Mouse (Mus musculus) intestine, embryonic 16.5 days (tissue): ENCODE data around the gene Magoh. TPM values are rescaled to one million over a fixed set of nuclear protein-coding genes. Genes with fewer than 3 reads are reported as not detected.

Experiments used
- ATAC-seq: fragments of 200-750 bp; cut with Nextera tagmentation; 2 replicates; pipeline ENCODE4 v1.8.0; 2017; ENCODE audit warnings: moderate TSS enrichment, moderate library complexity
- H3K27ac ChIP-seq: fragments of 300-500 bp; sonication (generic); 2 replicates; pipeline ENCODE4 v1.5.1; 2014; ENCODE audit warnings: mild to moderate bottlenecking, low read length
- H3K27me3 ChIP-seq: fragments of 300-500 bp; sonication (generic); replicated peaks from 2 replicates; pipeline ENCODE4 v1.6.1; 2014; ENCODE audit warnings: low read length, control low read depth, mixed read lengths; ENCODE audit not compliant: control insufficient read depth, insufficient read depth
- H3K36me3 ChIP-seq: fragments of 300-500 bp; sonication (generic); 2 replicates; pipeline ENCODE4 v1.6.1; 2014; ENCODE audit warnings: low read length, control low read depth; ENCODE audit not compliant: control insufficient read depth, insufficient read depth
- H3K4me1 ChIP-seq: fragments of 300-500 bp; sonication (generic); 2 replicates; pipeline ENCODE4 v1.6.1; 2014; ENCODE audit warnings: low read length, control low read depth, mixed read lengths; ENCODE audit not compliant: control insufficient read depth, insufficient read depth
- H3K4me2 ChIP-seq: fragments of 300-500 bp; sonication (generic); 2 replicates; pipeline ENCODE4 v1.6.1; 2014; ENCODE audit warnings: low read depth, low read length, control low read depth
- H3K4me3 ChIP-seq: fragments of 300-500 bp; sonication (generic); 2 replicates; pipeline ENCODE4 v1.5.1; 2014; ENCODE audit warnings: mild to moderate bottlenecking, low read length
- H3K9ac ChIP-seq: fragments of 300-500 bp; sonication (generic); 2 replicates; pipeline ENCODE4 v1.6.1; 2014; ENCODE audit warnings: low read depth, low read length
- H3K9me3 ChIP-seq: fragments of 300-500 bp; sonication (generic); 2 replicates; pipeline ENCODE4 v1.6.1; 2016; ENCODE audit warnings: low read length, control low read depth; ENCODE audit not compliant: control insufficient read depth
- WGBS: fragments of 180-500 bp; shearing (Covaris S2); extraction: QIAGEN DNeasy Blood & Tissue Kit; methylation state at CpG from one replicate; pipeline ENCODE4 v1.1.7; 2014; 5-methylcytosine and 5-hydroxymethylcytosine counted together
- polyA plus RNA-seq: library from polyadenylated mRNA; unstranded; fragments of >200 nt; fragmentation: Nextera tagmentation; extraction: Ambion mirVana; gene quantifications from 2 replicates; pipeline ENCODE4 v1.2.1, GENCODE M21; 2015

Magoh gene
- polyA plus RNA-seq, 1 experiment from 2014 or later, result 139 TPM

GRCm38 (mm10) chr4:107864866-107865265 is 14.7 kb upstream of the Magoh start:
- H3K9me3 ChIP-seq, result no peaks in the 10 kb centered on the region
- no peak overlapping the region for H3K27ac ChIP-seq
- no peak overlapping the region for H3K4me3 ChIP-seq
- no peak for ATAC-seq
- 84% methylated on average over 4 of the region's 4 CpGs for WGBS
- no peaks in the 10 kb centered on the region for H3K4me1 ChIP-seq
- H3K27me3 ChIP-seq, result no peaks in the 10 kb centered on the region
- H3K9ac ChIP-seq, result no peak overlapping the region
- no peaks in the 10 kb centered on the region for H3K36me3 ChIP-seq
- H3K4me2 ChIP-seq, result no peak overlapping the region

- Histone ChIP-seq H3K4me3 (no peak overlapping the region), H3K27ac (no peak overlapping the region), H3K9ac (no peak overlapping the region), H3K9me3 (no peaks in the 10 kb centered on the region), H3K4me2 (no peak overlapping the region), H3K36me3 (peaks cover 10% of the 10 kb centered on the region), H3K4me1 (peaks cover 7% of the 10 kb centered on the region), H3K27me3 (no peaks in the 10 kb centered on the region)
- ATAC-seq, result no peak
- 89% methylated on average over 1 of the region's 1 CpGs for WGBS
Measured at GRCm38 (mm10) chr4:107881631-107882030, 2.1 kb downstream of the Magoh start.

GRCm38 (mm10) chr4:107886371-107886770 is 6.8 kb downstream of the Magoh start:
- H3K4me3 ChIP-seq, result no peak overlapping the region
- WGBS, result 79% methylated on average over 7 of the region's 7 CpGs
- H3K4me2 ChIP-seq, result no peak overlapping the region
- H3K27ac ChIP-seq, result no peak overlapping the region
- H3K9ac ChIP-seq, result no peak overlapping the region
- no peaks in the 10 kb centered on the region for H3K9me3 ChIP-seq
- no peaks in the 10 kb centered on the region for H3K27me3 ChIP-seq
- ATAC-seq, result no peak
- H3K36me3 ChIP-seq, result peaks cover 10% of the 10 kb centered on the region
- peaks cover 9% of the 10 kb centered on the region for H3K4me1 ChIP-seq

- H3K4me1 ChIP-seq, result peaks cover 9% of the 10 kb centered on the region
- H3K4me2 ChIP-seq, result peak overlapping the region; percentile 87
- no peaks in the 10 kb centered on the region for H3K9me3 ChIP-seq
- 1% methylated on average over 12 of the region's 12 CpGs for WGBS
- H3K27me3 ChIP-seq, result no peaks in the 10 kb centered on the region
- ATAC-seq, result peak; percentile 36
- H3K27ac ChIP-seq, result peak overlapping the region; percentile 78
- peak overlapping the region; percentile 66 for H3K4me3 ChIP-seq
- H3K36me3 ChIP-seq, result peaks cover 7% of the 10 kb centered on the region; the same call in 1 of the 2 replicates
- peak overlapping the region; percentile 76 for H3K9ac ChIP-seq
Measured at GRCm38 (mm10) chr4:107889385-107889730, 9.8 kb downstream of the Magoh start.

GRCm38 (mm10) chr4:107889731-107890432 is 10.3 kb downstream of the Magoh start, which contains the start of gene 0610037L13Rik:
Gene 0610037L13Rik, plus strand, starts transcription at chr4:107889813.
- Histone ChIP-seq H3K4me1 (peaks cover 9% of the 10 kb centered on the region), H3K4me2 (peak within 1 kb of the TSS; percentile 87), H3K4me3 (peak within 1 kb of the TSS; percentile 66), H3K27me3 (no peaks in the 10 kb centered on the region), H3K27ac (peak within 1 kb of the TSS; percentile 78), H3K36me3 (peaks cover 4% of the 10 kb centered on the region; the same call in 1 of the 2 replicates), H3K9me3 (no peaks in the 10 kb centered on the region), H3K9ac (peak within 1 kb of the TSS; percentile 76)
- ATAC-seq, result peak; percentile 95
- under 1% methylated on average over 48 of the region's 48 CpGs for WGBS

GRCm38 (mm10) chr4:107892663-107893062 is 13.1 kb downstream of the Magoh start:
- no peak overlapping the region for H3K4me2 ChIP-seq
- no peaks in the 10 kb centered on the region for H3K9me3 ChIP-seq
- peaks cover 9% of the 10 kb centered on the region for H3K4me1 ChIP-seq
- no peak overlapping the region for H3K4me3 ChIP-seq
- WGBS, result 84% methylated on average over 2 of the region's 2 CpGs
- H3K27ac ChIP-seq, result no peak overlapping the region
- peaks cover 6% of the 10 kb centered on the region; the same call in 1 of the 2 replicates for H3K36me3 ChIP-seq
- ATAC-seq, result no peak
- H3K9ac ChIP-seq, result no peak overlapping the region
- no peaks in the 10 kb centered on the region for H3K27me3 ChIP-seq

GRCm38 (mm10) chr4:107899211-107899927 is 19.8 kb downstream of the Magoh start:
- Histone ChIP-seq H3K27ac (peak overlapping the region; percentile 3; the same call in 1 of the 2 replicates), H3K4me3 (no peak overlapping the region), H3K27me3 (no peaks in the 10 kb centered on the region), H3K9me3 (no peaks in the 10 kb centered on the region), H3K36me3 (peaks cover 6% of the 10 kb centered on the region; the same call in 1 of the 2 replicates), H3K4me2 (no peak overlapping the region), H3K4me1 (peaks cover 16% of the 10 kb centered on the region; the same call in 1 of the 2 replicates), H3K9ac (no peak overlapping the region)
- peak; percentile 80 for ATAC-seq
- 66% methylated on average over 5 of the region's 5 CpGs for WGBS

GRCm38 (mm10) chr4:107900206-107900605 is 20.7 kb downstream of the Magoh start:
- peaks cover 16% of the 10 kb centered on the region; the same call in 1 of the 2 replicates for H3K4me1 ChIP-seq
- peak overlapping the region; percentile 3; the same call in 1 of the 2 replicates for H3K27ac ChIP-seq
- H3K9me3 ChIP-seq, result no peaks in the 10 kb centered on the region
- 87% methylated on average over 3 of the region's 3 CpGs for WGBS
- no peak overlapping the region for H3K4me2 ChIP-seq
- no peaks in the 10 kb centered on the region for H3K27me3 ChIP-seq
- no peak overlapping the region for H3K4me3 ChIP-seq
- H3K9ac ChIP-seq, result no peak overlapping the region
- H3K36me3 ChIP-seq, result peaks cover 6% of the 10 kb centered on the region; the same call in 1 of the 2 replicates
- no peak for ATAC-seq

GRCm38 (mm10) chr4:107904252-107904651 is 24.7 kb downstream of the Magoh start:
- Histone ChIP-seq H3K9me3 (no peaks in the 10 kb centered on the region), H3K9ac (no peak overlapping the region), H3K4me3 (no peak overlapping the region), H3K27ac (no peak overlapping the region), H3K4me1 (peaks cover 13% of the 10 kb centered on the region; the same call in 1 of the 2 replicates), H3K36me3 (peaks cover 15% of the 10 kb centered on the region), H3K4me2 (no peak overlapping the region), H3K27me3 (no peaks in the 10 kb centered on the region)
- no peak for ATAC-seq
- WGBS, result 91% methylated on average over 10 of the region's 10 CpGs
